Mouse (Mus musculus) cerebellum, adult (tissue): ENCODE measurements at regions not wholly inside any gene's neighbourhood (a gene's known extent, or its start where the extent isn't known, plus 50 kb on each side); places are given as distances from the start of the nearest gene placed in this dataset.

Experiments
- ATAC-seq: cut with Nextera tagmentation; 2 replicates; pipeline ENCODE4 v1.9.2; 2017; ENCODE audit warnings: mild to moderate bottlenecking, moderate library complexity, mixed read lengths; ENCODE audit not compliant: insufficient number of reproducible peaks, low FRiP score, low TSS enrichment

- no peak for ATAC-seq
Observed at GRCm38 (mm10) chr19:53446216-53446615, 55.8 kb upstream of the Smndc1 start.

- ATAC-seq: no peak
Observed at GRCm38 (mm10) chr19:53444646-53445045, 54.3 kb upstream of the Smndc1 start.

GRCm38 (mm10) chr19:53442756-53443654 lies 52.6 kb upstream of the Smndc1 start:
- no peak for ATAC-seq

- no peak for ATAC-seq
Observed at GRCm38 (mm10) chr19:53442132-53442610, 51.8 kb upstream of the Smndc1 start.

GRCm38 (mm10) chr19:53441449-53442131 lies 51.2 kb upstream of the Smndc1 start:
- ATAC-seq: no peak

GRCm38 (mm10) chr19:53440327-53441055 lies 50.1 kb upstream of the Smndc1 start:
- no peak for ATAC-seq
